Mouse (Mus musculus) heart, postnatal 0 days (tissue): ENCODE measurements around the gene Ralb. TPM values are rescaled to one million over a fixed set of nuclear protein-coding genes. Genes with fewer than 3 reads are reported as not detected.
A peak's percentile ranks its signal among the peaks of the same experiment; 100 is the strongest.

Experiments used
- ATAC-seq: fragments of 200-750 bp; cut with Nextera tagmentation; 2 replicates; pipeline ENCODE4 v1.8.0; 2017; ENCODE audit warnings: low read depth, moderate number of reproducible peaks, moderate library complexity; ENCODE audit not compliant: insufficient read depth
- DNase-seq: peaks from one replicate; pipeline ENCODE4 v3.0.0-alpha.2; 2016; ENCODE audit warnings: low spot score
- H3K27ac ChIP-seq: fragments of 300-500 bp; sonication (generic); 2 replicates; pipeline ENCODE4 v1.5.1; 2014; ENCODE audit warnings: low read depth, mild to moderate bottlenecking
- H3K27me3 ChIP-seq: fragments of 300-500 bp; sonication (generic); 2 replicates; pipeline ENCODE4 v1.6.1; 2014; ENCODE audit warnings: low read length, mixed read lengths; ENCODE audit not compliant: control insufficient read depth, insufficient read depth
- H3K36me3 ChIP-seq: fragments of 300-500 bp; sonication (generic); replicated peaks from 2 replicates; pipeline ENCODE4 v1.6.1; 2014; ENCODE audit warnings: low read length, mixed read lengths; ENCODE audit not compliant: control insufficient read depth, insufficient read depth
- H3K4me1 ChIP-seq: fragments of 300-500 bp; sonication (generic); 2 replicates; pipeline ENCODE4 v1.6.1; 2014; ENCODE audit warnings: antibody characterized with exemption; ENCODE audit not compliant: control insufficient read depth, insufficient read depth
- H3K4me2 ChIP-seq: fragments of 300-500 bp; sonication (generic); 2 replicates; pipeline ENCODE4 v1.6.1; 2014; ENCODE audit warnings: low read depth, mild to moderate bottlenecking, low read length, moderate library complexity
- H3K4me3 ChIP-seq: fragments of 300-500 bp; sonication (generic); 2 replicates; pipeline ENCODE4 v1.5.1; 2014; ENCODE audit warnings: low read depth, low read length
- H3K9ac ChIP-seq: fragments of 300-500 bp; sonication (generic); replicated peaks from 2 replicates; pipeline ENCODE4 v1.6.1; 2014; ENCODE audit warnings: low read depth, low read length, mixed read lengths
- H3K9me3 ChIP-seq: fragments of 300-500 bp; sonication (generic); replicated peaks from 2 replicates; pipeline ENCODE4 v1.6.1; 2016; ENCODE audit warnings: low read length; ENCODE audit not compliant: control insufficient read depth
- CTCF ChIP-seq: IDR thresholded peaks from 2 replicates; pipeline ENCODE4 v1.5.1; 2016; ENCODE audit warnings: antibody characterized with exemption, control low read depth, low read depth
- EP300 ChIP-seq: IDR thresholded peaks from 2 replicates; pipeline ENCODE4 v1.6.1; 2016; ENCODE audit warnings: antibody characterized with exemption, low read depth
- WGBS: fragments of 180-500 bp; shearing (Covaris S2); extraction: QIAGEN DNeasy Blood & Tissue Kit; methylation state at CpG from one replicate; pipeline ENCODE4 v1.1.7; 2014; 5-methylcytosine and 5-hydroxymethylcytosine counted together
- polyA plus RNA-seq: library from polyadenylated mRNA; unstranded; fragments of >200 nt; fragmentation: Nextera tagmentation; extraction: Ambion mirVana; gene quantifications from 2 replicates; pipeline ENCODE4 v1.2.1, GENCODE M21; 2015
- total RNA-seq: library from RNA; depleted of rRNA; stranded (reverse); fragments of >200 nt; gene quantifications from 2 replicates; pipeline ENCODE4 v1.2.3, GENCODE M21; 2014; ENCODE audit warnings: low replicate concordance

Ralb gene
- total and polyA plus RNA-seq, 2 experiments from 2014 or later: 86.0 to 86.2 TPM

DNA sequence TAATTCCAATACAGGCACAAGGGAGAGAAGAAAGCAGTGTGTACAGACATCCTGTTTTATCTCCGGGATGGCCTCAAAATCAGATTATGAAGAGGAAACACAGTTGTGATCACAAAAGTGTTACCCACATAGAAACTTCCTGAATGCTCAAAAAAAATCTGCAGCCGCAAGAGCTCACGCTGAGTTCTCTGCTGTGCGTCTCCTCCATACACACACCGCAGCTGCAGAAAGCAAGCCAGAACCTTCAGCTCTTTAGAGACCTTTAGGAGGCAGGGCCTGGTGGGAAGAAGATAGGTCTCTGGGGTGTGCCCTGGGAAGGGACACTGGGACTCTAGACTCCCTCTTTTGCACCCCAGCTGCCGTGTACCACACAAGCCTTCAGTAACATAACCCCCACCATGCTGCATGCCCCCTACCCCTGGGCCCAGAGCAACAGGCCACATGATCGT, 27.7 kb downstream of the Ralb start:
- no peaks in the 10 kb centered on the region for H3K4me1 ChIP-seq
- no peak overlapping the region for H3K4me3 ChIP-seq
- DNase-seq (no peak), ATAC-seq (no peak)
- no peak overlapping the region for H3K9ac ChIP-seq
- H3K4me2 ChIP-seq: no peak overlapping the region
- no peak for TF ChIP-seq EP300
- no peak for TF ChIP-seq CTCF
- no peak overlapping the region for H3K27ac ChIP-seq
- WGBS: 73% methylated on average over 7 of the region's 7 CpGs
- H3K9me3 ChIP-seq: no peaks in the 10 kb centered on the region
- H3K36me3 ChIP-seq: peaks cover 61% of the 10 kb centered on the region
- H3K27me3 ChIP-seq: no peaks in the 10 kb centered on the region

DNA sequence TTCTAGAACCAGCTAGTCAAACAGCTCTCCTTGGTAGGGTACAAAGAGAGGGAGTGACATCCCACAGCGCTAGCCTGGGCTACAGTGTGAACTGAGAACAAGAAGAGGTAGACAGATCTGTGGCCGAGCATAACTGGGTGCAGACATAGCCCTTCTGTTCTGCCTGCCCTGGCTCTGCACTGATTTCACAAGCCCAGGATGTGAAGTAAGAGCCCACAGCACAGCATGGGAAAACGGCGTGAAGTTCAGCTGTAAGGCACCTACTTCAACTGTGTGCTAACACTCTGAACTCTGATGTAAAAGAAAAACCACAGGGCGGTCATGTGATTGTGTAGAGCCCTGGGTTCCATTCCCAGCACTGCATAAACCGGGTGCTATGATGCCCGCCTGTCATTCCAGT, 29.9 kb downstream of the Ralb start:
- DNase-seq: no peak

DNA sequence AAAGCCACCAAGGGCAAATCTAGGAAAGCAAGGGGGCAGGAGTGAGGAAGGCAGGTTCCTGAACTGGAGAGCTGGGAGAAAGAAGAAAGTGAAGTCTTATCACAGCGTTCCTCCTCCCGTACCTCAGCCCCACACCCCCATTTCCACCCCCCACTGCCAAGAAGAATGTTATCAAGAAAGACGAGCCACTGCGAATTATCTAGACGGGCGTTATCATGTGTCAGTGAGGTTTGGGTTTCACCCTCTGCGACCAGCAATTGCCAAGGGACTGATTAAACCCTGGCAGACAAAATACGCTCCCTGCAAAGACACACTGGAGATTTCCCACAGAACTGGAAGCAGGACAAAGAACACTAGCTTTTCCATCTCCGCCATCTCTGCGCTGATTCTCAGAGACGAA, 31.9 kb downstream of the Ralb start:
- H3K27me3 ChIP-seq: no peaks in the 10 kb centered on the region
- H3K27ac ChIP-seq: no peak overlapping the region
- H3K4me3 ChIP-seq: no peak overlapping the region
- no peak overlapping the region for H3K4me2 ChIP-seq
- H3K9me3 ChIP-seq: no peaks in the 10 kb centered on the region
- peaks cover 80% of the 10 kb centered on the region for H3K36me3 ChIP-seq
- ATAC-seq: no peak
- no peak for DNase-seq
- WGBS: 24% methylated on average over 11 of the region's 11 CpGs
- no peak overlapping the region for H3K9ac ChIP-seq
- TF ChIP-seq CTCF: no peak
- TF ChIP-seq EP300: no peak
- no peaks in the 10 kb centered on the region for H3K4me1 ChIP-seq

More for the DNA sequence above, 29.9 kb downstream of the Ralb start:
- H3K4me1 ChIP-seq: no peaks in the 10 kb centered on the region
- H3K4me2 ChIP-seq: no peak overlapping the region
- WGBS: 86% methylated on average over 7 of the region's 7 CpGs
- no peak overlapping the region for H3K9ac ChIP-seq
- H3K27me3 ChIP-seq: no peaks in the 10 kb centered on the region
- H3K27ac ChIP-seq: no peak overlapping the region
- TF ChIP-seq EP300 (no peak), CTCF (no peak)
- no peak overlapping the region for H3K4me3 ChIP-seq
- no peak for ATAC-seq
- H3K36me3 ChIP-seq: peaks cover 75% of the 10 kb centered on the region
- H3K9me3 ChIP-seq: no peaks in the 10 kb centered on the region

DNA sequence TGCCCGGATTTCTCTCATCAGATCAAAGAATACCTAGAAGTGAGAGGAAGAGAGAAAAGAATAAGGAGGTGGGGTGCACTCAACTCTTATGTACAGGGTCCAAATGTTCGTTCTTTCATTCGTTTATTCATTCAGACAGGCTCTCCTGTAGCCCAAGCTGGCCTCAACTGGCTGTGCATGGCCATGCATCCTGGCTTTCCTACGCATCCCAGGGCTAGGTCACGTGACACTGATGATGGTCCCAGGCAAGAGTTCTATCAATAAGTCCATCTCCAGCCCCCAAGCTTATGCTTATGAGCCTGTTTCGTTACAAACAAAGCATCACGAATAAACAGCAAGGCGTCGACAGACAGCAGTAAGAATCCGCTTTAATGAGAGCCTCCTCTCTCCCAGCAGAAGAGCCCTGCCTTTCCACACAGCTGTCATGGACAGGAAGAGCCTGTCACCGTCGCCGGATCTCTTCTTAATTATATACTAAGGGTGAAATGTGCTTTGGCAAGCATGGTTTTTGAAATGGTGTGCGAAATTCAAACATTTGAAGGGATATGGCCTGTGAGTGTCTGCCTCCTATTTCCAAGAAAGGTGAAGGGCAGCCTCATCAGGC, 32.7 kb downstream of the Ralb start:
- Histone ChIP-seq H3K4me2 (no peak overlapping the region), H3K4me3 (no peak overlapping the region), H3K27me3 (no peaks in the 10 kb centered on the region), H3K9ac (no peak overlapping the region), H3K9me3 (no peaks in the 10 kb centered on the region), H3K4me1 (no peaks in the 10 kb centered on the region), H3K36me3 (peaks cover 73% of the 10 kb centered on the region), H3K27ac (no peak overlapping the region)
- WGBS: 58% methylated on average over 14 of the region's 14 CpGs
- no peak for TF ChIP-seq CTCF
- no peak for TF ChIP-seq EP300
- DNase-seq (no peak), ATAC-seq (no peak)

DNA sequence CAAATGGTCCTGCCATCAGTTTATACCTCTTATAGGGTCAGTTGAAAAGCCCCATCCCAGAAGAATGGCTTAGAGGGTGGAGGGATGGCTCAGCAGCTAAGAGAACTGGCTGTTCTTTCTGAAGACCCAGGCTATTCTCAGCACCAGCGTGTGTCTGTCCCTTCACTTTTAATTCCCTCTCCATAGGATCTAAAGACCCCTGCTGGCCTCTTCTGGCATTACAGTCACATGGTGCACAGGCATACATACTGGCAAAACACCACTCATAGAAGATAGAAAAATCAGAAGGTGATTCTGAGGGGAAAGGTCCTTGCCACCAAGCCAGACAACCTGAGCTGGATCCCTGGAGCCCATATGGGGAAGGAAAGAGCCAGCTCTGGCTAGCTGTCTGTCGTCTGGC, 41.2 kb downstream of the Ralb start:
- Histone ChIP-seq H3K9me3 (no peaks in the 10 kb centered on the region), H3K4me2 (no peak overlapping the region), H3K27ac (no peak overlapping the region), H3K27me3 (no peaks in the 10 kb centered on the region), H3K4me1 (no peaks in the 10 kb centered on the region), H3K4me3 (no peak overlapping the region), H3K36me3 (no peaks in the 10 kb centered on the region), H3K9ac (no peak overlapping the region)
- DNase-seq (peak; percentile 33), ATAC-seq (no peak)
- peak; percentile 62 for TF ChIP-seq CTCF
- TF ChIP-seq EP300: no peak
- 57% methylated on average over 2 of the region's 2 CpGs for WGBS

DNA sequence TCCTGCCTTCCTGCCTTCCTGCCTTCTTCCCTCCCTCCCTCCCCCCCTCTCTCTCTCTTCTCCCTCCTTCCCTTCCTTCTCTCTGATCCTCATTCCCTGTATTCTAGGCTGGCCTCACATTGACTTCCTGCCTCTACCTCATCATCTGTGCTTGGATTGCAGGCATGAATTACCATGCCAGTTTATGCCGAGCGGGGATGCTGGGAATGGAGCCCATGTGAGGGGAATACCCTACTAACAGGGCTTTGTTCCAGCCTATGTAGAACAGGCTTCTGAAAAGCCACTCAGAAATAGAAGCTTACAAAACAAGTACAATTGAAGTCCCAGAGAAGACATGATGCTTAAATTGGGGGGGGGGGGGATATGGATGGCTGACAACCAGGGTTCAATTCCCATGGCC, 44.5 kb downstream of the Ralb start:
- Histone ChIP-seq H3K4me1 (no peaks in the 10 kb centered on the region), H3K9me3 (no peaks in the 10 kb centered on the region), H3K27me3 (0 out of 2 replicates have a peak, but pooled peaks cover 5% of the 10 kb centered on the region), H3K27ac (no peak overlapping the region), H3K4me2 (no peak overlapping the region), H3K9ac (no peak overlapping the region), H3K36me3 (no peaks in the 10 kb centered on the region), H3K4me3 (no peak overlapping the region)
- ATAC-seq (no peak), DNase-seq (no peak)
- TF ChIP-seq EP300 (no peak), CTCF (no peak)
- 75% methylated on average over 2 of the region's 2 CpGs for WGBS
